Mouse (Mus musculus): Measurements from ENCODE around the gene Matk. TPM values are rescaled to one million over a fixed set of nuclear protein-coding genes. Genes with fewer than 3 reads are reported as not detected.

The Matk gene
- polyA plus RNA-seq, 1 experiment, result 141 TPM

DNA sequence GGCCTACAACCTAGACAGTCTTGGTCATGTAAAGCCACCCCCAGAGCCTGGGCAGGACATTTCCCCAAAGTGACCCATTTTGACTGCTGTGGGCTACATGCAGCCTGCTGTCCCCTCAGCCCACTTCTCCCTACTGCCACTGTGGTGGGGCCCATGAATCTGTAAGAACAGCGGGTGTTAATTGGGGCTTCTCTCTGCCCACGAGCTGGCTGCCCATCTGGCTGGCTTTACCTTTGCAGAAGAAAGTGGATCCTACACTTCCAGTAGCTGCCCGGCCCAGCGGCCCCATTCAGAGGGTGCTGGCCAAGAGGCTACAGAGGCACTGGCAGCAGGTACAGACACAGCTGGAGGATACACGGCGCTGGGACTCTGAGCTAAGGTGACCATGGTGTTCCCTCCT is 7.6 kb upstream of the Matk start:
- no peak for DNase-seq
- WGBS, result 71% methylated on average over 6 of the region's 6 CpGs
- no peak overlapping the region for H3K27ac ChIP-seq (ENCODE audit: insufficient read depth, low read length)

DNA sequence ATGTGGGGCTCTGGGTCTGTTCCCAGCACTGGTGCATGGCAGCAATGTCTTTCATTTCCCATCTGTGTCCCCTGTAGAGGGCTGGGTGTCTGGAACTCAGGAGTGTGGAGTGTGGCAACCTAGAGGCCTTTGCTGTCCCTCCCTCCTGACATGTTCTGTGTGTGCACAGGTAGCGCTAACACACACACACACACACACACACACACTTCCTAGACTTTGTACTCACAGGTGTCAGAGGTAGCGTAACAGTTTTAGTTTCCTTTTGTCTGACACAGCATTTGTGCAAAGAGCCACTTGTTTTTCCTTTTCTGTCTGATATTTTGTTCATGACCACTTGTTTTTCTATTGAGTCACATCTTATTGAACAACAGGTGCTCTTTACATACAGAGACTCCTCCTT is 4.9 kb upstream of the Matk start:
- Histone ChIP-seq H3K27ac (ENCODE audit: insufficient read depth, low read length) (no peak overlapping the region), H3K4me1 (ENCODE audit: control insufficient read depth, insufficient read depth, low read length) (peaks cover 3% of the 10 kb centered on the region), H3K27me3 (ENCODE audit: control insufficient read depth, insufficient read depth, low read length) (no peaks in the 10 kb centered on the region), H3K4me3 (replicated peaks; ENCODE audit: insufficient read depth, low read depth, low read length) (no peak overlapping the region)
- DNase-seq, result no peak
- TF ChIP-seq CTCF (IDR thresholded peaks at IDR 0.05; ENCODE audit: borderline replicate concordance, insufficient read depth, low read depth, low read length), result no peak
- no peak for TF ChIP-seq POLR2A (IDR thresholded peaks at IDR 0.05; ENCODE audit: borderline replicate concordance, insufficient read depth, low read length)
- 96% methylated on average over 2 of the region's 2 CpGs for WGBS

More for the DNA sequence above, 7.6 kb upstream of the Matk start:
- no peak for TF ChIP-seq POLR2A (IDR thresholded peaks at IDR 0.05; ENCODE audit: borderline replicate concordance, insufficient read depth, low read length)
- TF ChIP-seq CTCF (IDR thresholded peaks at IDR 0.05; ENCODE audit: borderline replicate concordance, insufficient read depth, low read depth, low read length), result no peak
- no peak overlapping the region for H3K4me3 ChIP-seq (replicated peaks; ENCODE audit: insufficient read depth, low read depth, low read length)
- H3K4me1 ChIP-seq (ENCODE audit: control insufficient read depth, insufficient read depth, low read length), result peaks cover 3% of the 10 kb centered on the region
- no peaks in the 10 kb centered on the region for H3K27me3 ChIP-seq (ENCODE audit: control insufficient read depth, insufficient read depth, low read length)

DNA sequence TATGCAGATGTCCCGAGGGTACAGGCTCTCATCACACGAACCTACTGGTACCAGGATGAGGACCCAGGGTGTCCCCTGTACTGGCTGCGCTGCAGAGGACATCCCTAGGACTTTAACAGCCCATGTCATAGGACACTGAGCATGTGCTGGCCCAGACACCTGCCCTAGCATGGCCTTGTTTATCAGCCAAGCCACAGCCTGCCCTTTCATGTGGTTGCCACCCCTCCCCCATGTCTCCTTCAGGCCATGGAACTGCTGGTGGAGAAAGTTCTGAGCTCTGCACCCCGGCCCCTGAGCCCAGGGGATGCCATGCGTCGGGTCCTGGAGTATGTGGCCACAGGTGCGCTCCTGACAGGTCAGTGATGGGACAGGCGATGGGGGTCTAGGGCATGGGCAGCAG is 3.3 kb upstream of the Matk start:
- no peak overlapping the region for H3K27ac ChIP-seq (ENCODE audit: insufficient read depth, low read length)
- H3K4me3 ChIP-seq (replicated peaks; ENCODE audit: insufficient read depth, low read depth, low read length), result no peak overlapping the region
- no peaks in the 10 kb centered on the region for H3K27me3 ChIP-seq (ENCODE audit: control insufficient read depth, insufficient read depth, low read length)
- 82% methylated on average over 8 of the region's 8 CpGs for WGBS
- TF ChIP-seq POLR2A (IDR thresholded peaks at IDR 0.05; ENCODE audit: borderline replicate concordance, insufficient read depth, low read length) (no peak), CTCF (IDR thresholded peaks at IDR 0.05; ENCODE audit: borderline replicate concordance, insufficient read depth, low read depth, low read length) (no peak)
- no peak for DNase-seq
- H3K4me1 ChIP-seq (ENCODE audit: control insufficient read depth, insufficient read depth, low read length), result peaks cover 1% of the 10 kb centered on the region

DNA sequence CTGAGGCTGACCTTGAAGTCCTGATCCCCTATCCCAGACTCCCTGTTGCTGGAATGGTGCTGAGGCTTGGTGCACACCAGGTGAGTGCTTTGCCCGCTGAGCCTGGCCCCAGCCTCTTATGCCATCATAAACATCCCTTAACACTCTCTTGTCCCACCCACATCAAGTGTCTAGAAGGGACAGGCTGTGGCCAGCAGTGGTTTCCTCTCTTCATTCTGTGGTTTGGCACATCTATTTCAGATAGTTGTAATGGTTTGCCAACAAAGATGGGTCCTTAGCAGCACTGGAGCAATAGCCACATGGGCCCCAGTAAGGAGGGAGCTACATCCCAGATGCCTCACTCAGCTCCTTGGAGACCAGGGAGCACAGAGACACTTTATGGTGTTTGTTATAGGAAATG is 2.2 kb downstream of the Matk start:
- no peak overlapping the region for H3K4me3 ChIP-seq (replicated peaks; ENCODE audit: insufficient read depth, low read depth, low read length)
- no peaks in the 10 kb centered on the region for H3K27me3 ChIP-seq (ENCODE audit: control insufficient read depth, insufficient read depth, low read length)
- no peak overlapping the region for H3K27ac ChIP-seq (ENCODE audit: insufficient read depth, low read length)
- DNase-seq, result no peak
- H3K4me1 ChIP-seq (ENCODE audit: control insufficient read depth, insufficient read depth, low read length), result peaks cover 5% of the 10 kb centered on the region
- 60% methylated on average over 1 of the region's 1 CpGs for WGBS
- TF ChIP-seq POLR2A (IDR thresholded peaks at IDR 0.05; ENCODE audit: borderline replicate concordance, insufficient read depth, low read length) (no peak), CTCF (IDR thresholded peaks at IDR 0.05; ENCODE audit: borderline replicate concordance, insufficient read depth, low read depth, low read length) (no peak)

DNA sequence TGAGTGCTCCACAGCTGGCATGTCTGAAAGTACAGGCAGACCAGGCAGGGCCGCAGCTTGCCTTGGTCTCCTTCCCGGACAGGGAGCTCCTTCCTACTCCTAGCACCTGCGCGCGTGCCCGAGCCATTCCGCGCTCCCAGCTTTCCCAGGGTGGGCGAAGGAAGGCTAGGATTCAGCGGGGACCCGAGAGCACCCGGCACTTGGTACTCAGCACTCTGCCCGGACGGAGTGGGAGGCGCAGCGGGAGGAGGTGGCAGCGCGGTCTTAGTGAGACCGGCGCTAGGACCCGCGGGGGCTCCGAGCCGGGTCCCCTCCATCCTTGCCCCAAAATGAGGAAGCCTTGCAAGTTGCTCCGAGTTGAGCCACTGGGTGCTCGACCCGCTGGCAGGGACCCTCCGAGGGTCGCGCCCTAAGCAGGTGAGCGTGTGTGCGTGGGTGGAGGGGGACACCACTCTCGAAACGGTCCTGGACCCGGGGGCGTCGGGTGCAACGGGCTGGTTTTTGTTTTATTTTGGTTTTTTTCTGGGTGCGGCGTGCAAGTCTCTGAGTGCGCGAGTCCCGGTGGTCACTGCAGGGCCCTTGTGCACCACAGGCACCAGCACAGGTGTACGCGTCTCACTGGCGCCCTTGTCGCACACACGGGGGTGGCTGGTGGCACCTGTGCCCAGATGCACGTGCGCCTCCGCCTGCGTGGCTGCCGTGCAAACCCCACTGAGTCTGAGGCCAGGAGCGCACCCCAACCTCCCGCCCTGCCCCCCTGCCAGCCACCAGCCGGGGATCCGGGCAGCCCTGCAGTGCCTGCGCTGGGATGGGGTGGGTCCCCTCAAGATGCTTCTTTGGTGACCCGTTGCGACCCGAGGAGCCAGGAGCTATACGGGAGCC is 4.7 kb downstream of the Matk start:
- H3K4me1 ChIP-seq (ENCODE audit: control insufficient read depth, insufficient read depth, low read length), result peaks cover 5% of the 10 kb centered on the region
- no peaks in the 10 kb centered on the region for H3K27me3 ChIP-seq (ENCODE audit: control insufficient read depth, insufficient read depth, low read length)
- TF ChIP-seq POLR2A (IDR thresholded peaks at IDR 0.05; ENCODE audit: borderline replicate concordance, insufficient read depth, low read length) (no peak), CTCF (IDR thresholded peaks at IDR 0.05; ENCODE audit: borderline replicate concordance, insufficient read depth, low read depth, low read length) (no peak)
- peak overlapping the region; percentile 83 for H3K4me3 ChIP-seq (replicated peaks; ENCODE audit: insufficient read depth, low read depth, low read length)
- under 1% methylated on average over 62 of the region's 62 CpGs for WGBS
- H3K27ac ChIP-seq (ENCODE audit: insufficient read depth, low read length), result 0 out of 2 replicates have a peak overlapping the region, but pooled peaks have one; percentile 24
- peak; percentile 58 to 68 for DNase-seq

DNA sequence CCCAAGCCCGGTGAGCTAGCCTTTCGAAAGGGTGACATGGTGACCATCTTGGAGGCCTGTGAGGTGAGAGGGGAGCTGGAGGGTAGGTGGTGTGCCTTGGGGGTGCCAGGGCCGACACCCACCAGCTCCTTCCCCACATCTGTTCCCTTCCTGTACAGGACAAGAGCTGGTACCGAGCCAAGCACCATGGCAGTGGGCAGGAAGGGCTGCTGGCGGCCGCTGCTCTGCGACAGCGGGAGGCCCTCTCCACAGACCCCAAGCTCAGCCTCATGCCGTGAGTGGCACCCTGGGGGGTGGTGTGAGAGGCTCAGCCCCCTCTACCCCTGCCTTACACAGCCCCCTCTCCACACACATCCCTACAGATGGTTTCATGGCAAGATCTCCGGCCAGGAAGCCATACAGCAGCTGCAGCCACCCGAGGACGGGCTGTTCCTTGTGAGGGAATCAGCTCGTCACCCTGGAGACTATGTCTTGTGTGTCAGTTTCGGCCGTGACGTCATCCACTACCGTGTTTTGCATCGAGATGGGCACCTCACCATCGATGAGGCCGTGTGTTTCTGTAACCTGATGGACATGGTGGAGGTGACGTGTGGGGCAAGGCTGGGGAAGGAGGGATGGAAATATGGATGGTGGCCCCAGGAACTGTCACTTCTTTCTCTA is 6.6 kb downstream of the Matk start:
- 24% methylated on average over 21 of the region's 21 CpGs for WGBS

DNA sequence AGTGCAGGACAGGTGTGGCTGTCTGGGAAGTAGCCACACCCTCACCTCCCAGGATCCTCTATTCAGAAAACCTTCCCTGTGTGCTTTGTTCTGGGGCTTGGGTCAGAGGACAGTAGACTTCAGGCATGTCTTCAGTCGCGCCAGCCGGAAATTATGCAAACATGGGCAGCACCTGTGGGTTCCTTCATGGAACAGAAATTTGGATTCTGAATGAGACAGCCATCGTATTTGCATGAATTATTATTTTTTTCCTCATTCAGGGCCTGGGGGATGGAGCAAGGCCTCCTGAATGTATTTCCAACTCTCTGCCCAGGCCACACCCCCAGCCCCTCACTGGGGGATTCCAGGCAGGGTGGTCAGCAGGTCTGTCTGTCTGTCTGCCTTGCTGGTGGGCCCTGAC is 8.3 kb downstream of the Matk start:
- no peak for DNase-seq
- Histone ChIP-seq H3K4me1 (ENCODE audit: control insufficient read depth, insufficient read depth, low read length) (peaks cover 8% of the 10 kb centered on the region), H3K27ac (ENCODE audit: insufficient read depth, low read length) (no peak overlapping the region), H3K27me3 (ENCODE audit: control insufficient read depth, insufficient read depth, low read length) (no peaks in the 10 kb centered on the region), H3K4me3 (replicated peaks; ENCODE audit: insufficient read depth, low read depth, low read length) (no peak overlapping the region)
- 91% methylated on average over 4 of the region's 4 CpGs for WGBS
- TF ChIP-seq POLR2A (IDR thresholded peaks at IDR 0.05; ENCODE audit: borderline replicate concordance, insufficient read depth, low read length), result no peak

More for the DNA sequence above, 6.6 kb downstream of the Matk start:
- DNase-seq, result no peak
- no peaks in the 10 kb centered on the region for H3K27me3 ChIP-seq (ENCODE audit: control insufficient read depth, insufficient read depth, low read length)
- no peak overlapping the region for H3K27ac ChIP-seq (ENCODE audit: insufficient read depth, low read length)
- peaks cover 5% of the 10 kb centered on the region for H3K4me1 ChIP-seq (ENCODE audit: control insufficient read depth, insufficient read depth, low read length)
- no peak overlapping the region for H3K4me3 ChIP-seq (replicated peaks; ENCODE audit: insufficient read depth, low read depth, low read length)
- no peak for TF ChIP-seq POLR2A (IDR thresholded peaks at IDR 0.05; ENCODE audit: borderline replicate concordance, insufficient read depth, low read length)
- no peak for TF ChIP-seq CTCF (IDR thresholded peaks at IDR 0.05; ENCODE audit: borderline replicate concordance, insufficient read depth, low read depth, low read length)

DNA sequence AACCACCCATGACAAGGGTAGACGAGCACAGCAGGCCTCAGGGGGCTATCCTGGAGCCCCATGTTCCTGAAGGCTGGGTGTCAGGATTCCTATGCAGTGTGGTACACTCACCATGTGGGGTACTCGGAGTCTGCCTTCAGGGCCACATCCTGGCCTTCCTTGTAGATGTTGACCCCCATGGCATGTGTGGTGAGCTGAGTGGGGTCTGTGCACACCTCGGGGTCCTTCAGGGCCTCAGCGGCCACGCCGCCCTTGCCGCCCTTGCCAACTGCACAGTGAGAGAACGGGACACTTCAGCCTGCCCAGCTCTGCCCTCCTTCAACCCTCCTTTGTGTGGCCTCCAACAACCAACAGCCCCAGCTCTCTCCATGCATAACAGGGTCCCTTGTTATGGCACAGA is 12.8 kb downstream of the Matk start:
- Histone ChIP-seq H3K4me1 (ENCODE audit: control insufficient read depth, insufficient read depth, low read length) (peaks cover 7% of the 10 kb centered on the region), H3K4me3 (replicated peaks; ENCODE audit: insufficient read depth, low read depth, low read length) (no peak overlapping the region), H3K27me3 (ENCODE audit: control insufficient read depth, insufficient read depth, low read length) (no peaks in the 10 kb centered on the region), H3K27ac (ENCODE audit: insufficient read depth, low read length) (no peak overlapping the region)
- 87% methylated on average over 8 of the region's 8 CpGs for WGBS
- no peak for DNase-seq
- TF ChIP-seq CTCF (IDR thresholded peaks at IDR 0.05; ENCODE audit: borderline replicate concordance, insufficient read depth, low read depth, low read length), result no peak
- TF ChIP-seq POLR2A (IDR thresholded peaks at IDR 0.05; ENCODE audit: borderline replicate concordance, insufficient read depth, low read length), result no peak

Data from cerebellum, adult 2 months (tissue).